Mouse (Mus musculus) common myeloid progenitor, adult 5-6 weeks (primary cell): ENCODE data around the gene Gfpt1. TPM values are rescaled to one million over a fixed set of nuclear protein-coding genes. Genes with fewer than 3 reads are reported as not detected.

Experiments
- ATAC-seq: replicated peaks from 2 replicates; pipeline ENCODE4 v1.8.0; 2016; ENCODE audit warnings: low read depth, mild to moderate bottlenecking, moderate TSS enrichment, inconsistent platforms; ENCODE audit not compliant: poor library complexity, severe bottlenecking
- total RNA-seq: library from RNA; stranded (forward); fragments of 200-1000, 187-1606 nt; gene quantifications from 2 replicates; pipeline ENCODE4 v1.2.3, GENCODE M21; 2017

Gfpt1 gene
- total RNA-seq, 1 experiment from 2014 or later: 28.0 TPM

DNA sequence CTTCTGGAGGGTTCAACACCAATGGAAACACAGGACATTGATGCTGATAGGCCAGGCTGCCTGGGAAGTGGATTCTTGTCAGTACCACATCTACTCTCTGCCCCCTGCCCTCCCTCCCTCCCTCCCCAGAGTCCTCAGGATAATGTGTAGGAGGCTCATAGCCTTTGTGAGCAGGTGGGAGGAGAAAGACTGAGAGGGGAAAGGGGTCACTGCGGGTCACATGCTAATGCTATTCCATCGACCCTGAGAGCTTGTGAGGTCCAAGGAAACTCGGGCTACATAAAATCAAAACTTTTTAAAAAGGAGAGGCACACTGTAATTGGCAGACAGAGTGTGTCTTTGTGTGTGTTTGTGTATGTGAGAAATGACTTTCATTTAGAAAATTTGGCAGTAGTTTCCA is 56.6 kb downstream of the Gfpt1 start:
- no peak for ATAC-seq

DNA sequence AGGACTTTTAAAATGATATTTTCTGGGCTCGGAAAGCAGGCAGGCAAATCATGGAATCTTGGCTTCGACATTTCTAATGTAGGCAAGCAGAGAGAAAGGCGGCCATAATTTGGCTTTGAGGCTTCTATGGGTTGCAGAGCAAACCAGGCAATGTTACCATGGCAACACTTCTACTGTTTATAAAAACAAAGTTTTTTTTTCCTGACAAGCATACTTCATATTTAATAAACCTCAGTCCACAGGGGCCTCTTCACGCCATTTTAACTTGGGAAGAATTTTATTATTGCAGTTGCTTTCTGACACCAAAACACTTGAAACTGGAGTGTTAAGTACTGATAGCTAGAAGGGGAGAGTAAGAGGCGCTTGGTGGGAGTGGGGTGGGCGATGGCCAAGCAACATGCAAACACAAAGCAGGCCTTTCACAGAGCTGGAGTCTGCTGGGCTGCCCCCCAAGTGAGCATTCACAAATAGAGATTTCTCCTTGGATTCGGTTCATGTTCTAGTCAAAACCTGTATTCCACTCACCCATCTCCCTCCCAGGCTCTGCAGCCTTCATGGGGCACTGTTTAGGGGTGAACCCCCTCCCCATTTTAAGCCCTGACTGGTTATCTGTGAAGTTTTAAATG is 57.1 kb downstream of the Gfpt1 start:
- ATAC-seq: no peak

GRCm38 (mm10) chr6:87100297-87101020 is 57.8 kb downstream of the Gfpt1 start:
- no peak for ATAC-seq

- peak; percentile 63 for ATAC-seq
These were observed 58.8 kb downstream of the Gfpt1 start for GRCm38 (mm10) chr6:87101281-87101954.

GRCm38 (mm10) chr6:87101955-87102353 is 59.3 kb downstream of the Gfpt1 start:
- no peak for ATAC-seq

- no peak for ATAC-seq
These were observed 59.8 kb downstream of the Gfpt1 start for GRCm38 (mm10) chr6:87102421-87102911.

GRCm38 (mm10) chr6:87103314-87103713 is 60.7 kb downstream of the Gfpt1 start:
- ATAC-seq: no peak

GRCm38 (mm10) chr6:87104123-87104796 is 61.6 kb downstream of the Gfpt1 start, which contains the start of gene D6Ertd527e:
D6Ertd527e (plus strand) TSS chr6:87104746.
- no peak for ATAC-seq

- ATAC-seq: no peak
These were observed 68.8 kb downstream of the Gfpt1 start for GRCm38 (mm10) chr6:87111493-87111892.

GRCm38 (mm10) chr6:87112125-87112524 is 69.5 kb downstream of the Gfpt1 start:
- ATAC-seq: no peak

GRCm38 (mm10) chr6:87115981-87116380 is 73.3 kb downstream of the Gfpt1 start:
- no peak for ATAC-seq

GRCm38 (mm10) chr6:87116596-87116995 is 74.0 kb downstream of the Gfpt1 start:
- ATAC-seq: no peak

GRCm38 (mm10) chr6:87119066-87119837 is 76.6 kb downstream of the Gfpt1 start:
- peak; percentile 79 for ATAC-seq

DNA sequence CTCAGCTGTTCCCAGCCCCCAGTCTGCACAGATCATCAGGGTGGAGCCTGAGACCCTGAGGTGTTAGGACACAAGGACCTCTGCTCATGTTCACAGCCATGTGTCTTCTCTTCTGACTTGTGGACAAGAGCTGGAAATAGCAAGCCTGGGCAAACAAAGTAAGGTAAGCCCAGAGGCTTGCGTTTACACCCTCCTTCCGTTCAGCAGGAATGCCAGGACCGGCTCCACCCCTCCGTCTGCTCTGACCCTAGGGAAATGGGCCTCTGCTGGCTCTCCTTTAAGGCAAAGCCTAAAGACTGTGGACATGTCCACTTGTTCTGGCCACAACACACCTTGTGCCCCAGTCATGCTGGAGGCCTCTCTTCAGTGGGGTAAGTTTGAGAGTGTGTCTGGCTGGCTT is 77.3 kb downstream of the Gfpt1 start:
- no peak for ATAC-seq

GRCm38 (mm10) chr6:87120661-87121060 is 78.0 kb downstream of the Gfpt1 start:
- ATAC-seq: no peak

DNA sequence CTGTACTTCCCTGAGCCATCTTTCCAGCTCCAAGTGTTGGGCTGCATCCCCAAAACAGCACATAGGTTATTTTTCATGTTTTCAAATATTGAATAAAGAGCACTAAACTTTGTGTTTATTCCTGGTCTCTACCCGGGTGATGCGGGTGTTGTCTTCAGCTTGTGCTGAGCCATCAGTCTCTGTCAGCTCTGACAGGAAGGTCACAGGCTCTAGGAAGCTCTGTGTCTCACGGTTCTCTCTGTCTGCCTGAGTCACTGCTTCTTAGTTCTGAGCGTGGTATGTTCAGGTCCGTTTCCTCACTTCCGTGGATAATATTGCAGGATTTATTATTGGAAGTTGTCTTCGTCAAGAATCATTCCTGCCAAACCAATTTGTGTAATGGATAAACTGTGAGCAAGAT is 79.3 kb downstream of the Gfpt1 start:
- no peak for ATAC-seq

- ATAC-seq: no peak
These were observed 80.8 kb downstream of the Gfpt1 start for GRCm38 (mm10) chr6:87123406-87123805.

GRCm38 (mm10) chr6:87123973-87124372 is 81.3 kb downstream of the Gfpt1 start:
- ATAC-seq: no peak

- ATAC-seq: 0 out of 2 replicates have a peak, but pooled peaks have one; percentile 18
These were observed 84.6 kb downstream of the Gfpt1 start for GRCm38 (mm10) chr6:87127049-87127753.
